Mouse (Mus musculus): ENCODE results near the gene Tnfaip8l1. TPM values are rescaled to one million over a fixed set of nuclear protein-coding genes. Genes with fewer than 3 reads are reported as not detected.

Gene Tnfaip8l1
- polyA plus RNA-seq (2015; fragmentation: Nextera tagmentation; extraction: Ambion mirVana), result 12.2 and 13.2 TPM in 2 replicates

- peaks cover 7% of the 10 kb centered on the region; the same call in 1 of the 2 replicates for H3K27me3 ChIP-seq (ENCODE audit: insufficient read depth, low read length)
- 0 out of 2 replicates have a peak within 1 kb of the TSS, but pooled peaks have one; percentile 39 for H3K27ac ChIP-seq (ENCODE audit: low read length)
- ATAC-seq (ENCODE audit: low FRiP score, low TSS enrichment), result peak; percentile 97
- H3K36me3 ChIP-seq (ENCODE audit: insufficient read depth, low read length), result no peaks in the 10 kb centered on the region
- H3K4me2 ChIP-seq (replicated peaks; ENCODE audit: low read depth, low read length), result peak within 1 kb of the TSS; percentile 67
- peak within 1 kb of the TSS; percentile 51 for H3K4me3 ChIP-seq (ENCODE audit: low read length)
- 1% methylated on average over 30 of the region's 30 CpGs for WGBS
- peak within 1 kb of the TSS; percentile 53 for H3K9ac ChIP-seq (replicated peaks; ENCODE audit: low read length)
- H3K4me1 ChIP-seq (ENCODE audit: insufficient read depth, low read length), result peaks cover 9% of the 10 kb centered on the region; the same call in 1 of the 2 replicates
- H3K9me3 ChIP-seq (ENCODE audit: low read length), result no peaks in the 10 kb centered on the region
Observed at GRCm38 (mm10) chr17:56162231-56162774, at the start of gene Tnfaip8l1. Tnfaip8l1 (plus strand) TSS chr17:56162477.

- no peak overlapping the region for H3K9ac ChIP-seq (replicated peaks; ENCODE audit: low read length)
- no peak overlapping the region for H3K4me2 ChIP-seq (replicated peaks; ENCODE audit: low read depth, low read length)
- ATAC-seq (ENCODE audit: low FRiP score, low TSS enrichment), result no peak
Observed at GRCm38 (mm10) chr17:56112743-56113142, 49.5 kb upstream of the Tnfaip8l1 start.

GRCm38 (mm10) chr17:56116193-56116592 lies 46.1 kb upstream of the Tnfaip8l1 start:
- peaks cover 38% of the 10 kb centered on the region for H3K27me3 ChIP-seq (ENCODE audit: insufficient read depth, low read length)
- H3K9me3 ChIP-seq (ENCODE audit: low read length), result no peaks in the 10 kb centered on the region
- no peak overlapping the region for H3K4me2 ChIP-seq (replicated peaks; ENCODE audit: low read depth, low read length)
- no peaks in the 10 kb centered on the region for H3K36me3 ChIP-seq (ENCODE audit: insufficient read depth, low read length)
- WGBS, result 77% methylated on average over 10 of the region's 10 CpGs
- no peak overlapping the region for H3K9ac ChIP-seq (replicated peaks; ENCODE audit: low read length)
- no peak overlapping the region for H3K27ac ChIP-seq (ENCODE audit: low read length)
- H3K4me3 ChIP-seq (ENCODE audit: low read length), result no peak overlapping the region
- peaks cover 21% of the 10 kb centered on the region for H3K4me1 ChIP-seq (ENCODE audit: insufficient read depth, low read length)
- ATAC-seq (ENCODE audit: low FRiP score, low TSS enrichment), result no peak

More at GRCm38 (mm10) chr17:56112743-56113142, 49.5 kb upstream of the Tnfaip8l1 start:
- H3K27ac ChIP-seq (ENCODE audit: low read length), result no peak overlapping the region
- no peak overlapping the region for H3K4me3 ChIP-seq (ENCODE audit: low read length)
- H3K4me1 ChIP-seq (ENCODE audit: insufficient read depth, low read length), result peaks cover 7% of the 10 kb centered on the region; the same call in 1 of the 2 replicates
- H3K27me3 ChIP-seq (ENCODE audit: insufficient read depth, low read length), result peaks cover 6% of the 10 kb centered on the region; the same call in 1 of the 2 replicates
- no peaks in the 10 kb centered on the region for H3K36me3 ChIP-seq (ENCODE audit: insufficient read depth, low read length)
- no peaks in the 10 kb centered on the region for H3K9me3 ChIP-seq (ENCODE audit: low read length)
- WGBS, result 77% methylated on average over 3 of the region's 3 CpGs

- ATAC-seq (ENCODE audit: low FRiP score, low TSS enrichment), result peak; percentile 73
- Histone ChIP-seq H3K27ac (ENCODE audit: low read length) (no peak within 1 kb of the TSS), H3K36me3 (ENCODE audit: insufficient read depth, low read length) (0 out of 2 replicates have a peak, but pooled peaks cover 3% of the 10 kb centered on the region), H3K4me3 (ENCODE audit: low read length) (peak within 1 kb of the TSS; percentile 48), H3K4me1 (ENCODE audit: insufficient read depth, low read length) (peaks cover 21% of the 10 kb centered on the region), H3K9ac (replicated peaks; ENCODE audit: low read length) (peak within 1 kb of the TSS; percentile 48; the same call in 1 of the 2 replicates), H3K27me3 (ENCODE audit: insufficient read depth, low read length) (peaks cover 49% of the 10 kb centered on the region), H3K4me2 (replicated peaks; ENCODE audit: low read depth, low read length) (peak within 1 kb of the TSS; percentile 71), H3K9me3 (ENCODE audit: low read length) (peaks cover 4% of the 10 kb centered on the region)
- WGBS, result 2% methylated on average over 27 of the region's 27 CpGs
Observed at GRCm38 (mm10) chr17:56117251-56117710, 45.0 kb upstream of the Tnfaip8l1 start, which contains the start of gene Plin5. Plin5 (minus strand) TSS chr17:56117596.

GRCm38 (mm10) chr17:56119431-56119830 lies 42.8 kb upstream of the Tnfaip8l1 start:
- WGBS, result 24% methylated on average over 12 of the region's 12 CpGs
- Histone ChIP-seq H3K27ac (ENCODE audit: low read length) (no peak overlapping the region), H3K4me2 (replicated peaks; ENCODE audit: low read depth, low read length) (peak overlapping the region; percentile 46), H3K4me3 (ENCODE audit: low read length) (peak overlapping the region; percentile 31), H3K9me3 (ENCODE audit: low read length) (peaks cover 15% of the 10 kb centered on the region), H3K36me3 (ENCODE audit: insufficient read depth, low read length) (0 out of 2 replicates have a peak, but pooled peaks cover 10% of the 10 kb centered on the region), H3K4me1 (ENCODE audit: insufficient read depth, low read length) (peaks cover 26% of the 10 kb centered on the region), H3K27me3 (ENCODE audit: insufficient read depth, low read length) (peaks cover 70% of the 10 kb centered on the region), H3K9ac (replicated peaks; ENCODE audit: low read length) (0 out of 2 replicates have a peak overlapping the region, but pooled peaks have one; percentile 22)
- ATAC-seq (ENCODE audit: low FRiP score, low TSS enrichment), result no peak

- Histone ChIP-seq H3K27me3 (ENCODE audit: insufficient read depth, low read length) (peaks cover 74% of the 10 kb centered on the region), H3K27ac (ENCODE audit: low read length) (no peak overlapping the region), H3K4me1 (ENCODE audit: insufficient read depth, low read length) (peaks cover 30% of the 10 kb centered on the region), H3K9ac (replicated peaks; ENCODE audit: low read length) (0 out of 2 replicates have a peak overlapping the region, but pooled peaks have one; percentile 31), H3K9me3 (ENCODE audit: low read length) (peaks cover 15% of the 10 kb centered on the region), H3K36me3 (ENCODE audit: insufficient read depth, low read length) (0 out of 2 replicates have a peak, but pooled peaks cover 10% of the 10 kb centered on the region), H3K4me2 (replicated peaks; ENCODE audit: low read depth, low read length) (peak overlapping the region; percentile 46), H3K4me3 (ENCODE audit: low read length) (peak overlapping the region; percentile 31)
- 3% methylated on average over 65 of the region's 66 CpGs for WGBS
- peak; percentile 16; the same call in 1 of the 2 replicates for ATAC-seq (ENCODE audit: low FRiP score, low TSS enrichment)
Observed at GRCm38 (mm10) chr17:56119981-56120880, 42.0 kb upstream of the Tnfaip8l1 start.

GRCm38 (mm10) chr17:56121826-56122225 lies 40.5 kb upstream of the Tnfaip8l1 start, which contains the start of gene Lrg1:
Lrg1 (minus strand) TSS chr17:56122001.
- H3K27me3 ChIP-seq (ENCODE audit: insufficient read depth, low read length), result peaks cover 71% of the 10 kb centered on the region
- H3K4me1 ChIP-seq (ENCODE audit: insufficient read depth, low read length), result peaks cover 29% of the 10 kb centered on the region
- no peak within 1 kb of the TSS for H3K9ac ChIP-seq (replicated peaks; ENCODE audit: low read length)
- no peak within 1 kb of the TSS for H3K4me2 ChIP-seq (replicated peaks; ENCODE audit: low read depth, low read length)
- peaks cover 15% of the 10 kb centered on the region for H3K9me3 ChIP-seq (ENCODE audit: low read length)
- 0 out of 2 replicates have a peak, but pooled peaks cover 10% of the 10 kb centered on the region for H3K36me3 ChIP-seq (ENCODE audit: insufficient read depth, low read length)
- peak within 1 kb of the TSS; percentile 31; the same call in 1 of the 2 replicates for H3K4me3 ChIP-seq (ENCODE audit: low read length)
- no peak for ATAC-seq (ENCODE audit: low FRiP score, low TSS enrichment)
- 65% methylated on average over 2 of the region's 2 CpGs for whole genome bisulfite sequencing
- no peak within 1 kb of the TSS for H3K27ac ChIP-seq (ENCODE audit: low read length)

GRCm38 (mm10) chr17:56123161-56123560 lies 39.1 kb upstream of the Tnfaip8l1 start:
- no peak for ATAC-seq (ENCODE audit: low FRiP score, low TSS enrichment)
- peaks cover 23% of the 10 kb centered on the region for H3K4me1 ChIP-seq (ENCODE audit: insufficient read depth, low read length)
- H3K9me3 ChIP-seq (ENCODE audit: low read length), result peaks cover 15% of the 10 kb centered on the region
- no peak overlapping the region for H3K27ac ChIP-seq (ENCODE audit: low read length)
- no peak overlapping the region for H3K4me3 ChIP-seq (ENCODE audit: low read length)
- H3K36me3 ChIP-seq (ENCODE audit: insufficient read depth, low read length), result 0 out of 2 replicates have a peak, but pooled peaks cover 10% of the 10 kb centered on the region
- H3K9ac ChIP-seq (replicated peaks; ENCODE audit: low read length), result no peak overlapping the region
- no peak overlapping the region for H3K4me2 ChIP-seq (replicated peaks; ENCODE audit: low read depth, low read length)
- peaks cover 66% of the 10 kb centered on the region for H3K27me3 ChIP-seq (ENCODE audit: insufficient read depth, low read length)
- 81% methylated on average over 12 of the region's 12 CpGs for WGBS

- peak overlapping the region; percentile 72 for H3K9ac ChIP-seq (replicated peaks; ENCODE audit: low read length)
- peaks cover 15% of the 10 kb centered on the region for H3K9me3 ChIP-seq (ENCODE audit: low read length)
- H3K27ac ChIP-seq (ENCODE audit: low read length), result no peak overlapping the region
- ATAC-seq (ENCODE audit: low FRiP score, low TSS enrichment), result no peak
- H3K36me3 ChIP-seq (ENCODE audit: insufficient read depth, low read length), result 0 out of 2 replicates have a peak, but pooled peaks cover 10% of the 10 kb centered on the region
- H3K4me1 ChIP-seq (ENCODE audit: insufficient read depth, low read length), result peaks cover 23% of the 10 kb centered on the region
- WGBS, result 45% methylated on average over 57 of the region's 59 CpGs
- H3K27me3 ChIP-seq (ENCODE audit: insufficient read depth, low read length), result peaks cover 60% of the 10 kb centered on the region
- H3K4me3 ChIP-seq (ENCODE audit: low read length), result peak overlapping the region; percentile 50
- peak overlapping the region; percentile 87 for H3K4me2 ChIP-seq (replicated peaks; ENCODE audit: low read depth, low read length)
Observed at GRCm38 (mm10) chr17:56123681-56124340, 38.5 kb upstream of the Tnfaip8l1 start.

Measured in kidney, embryonic 16.5 days (tissue).